Mouse (Mus musculus) liver, adult 2 months (tissue): ENCODE data around the gene Tbc1d30.

ENCODE experiments used
- CTCF ChIP-seq: fragments of 200-500 bp; IDR thresholded peaks from 2 replicates; pipeline ENCODE4 v1.5.1; 2011; ENCODE audit warnings: low read depth, low read length, control low read depth
- POLR2A ChIP-seq: fragments of 200-500 bp; IDR thresholded peaks from 2 replicates; pipeline ENCODE4 v1.6.1; 2011; ENCODE audit warnings: low read length, control low read depth; ENCODE audit not compliant: insufficient read depth; ENCODE audit errors: extremely low read depth

DNA sequence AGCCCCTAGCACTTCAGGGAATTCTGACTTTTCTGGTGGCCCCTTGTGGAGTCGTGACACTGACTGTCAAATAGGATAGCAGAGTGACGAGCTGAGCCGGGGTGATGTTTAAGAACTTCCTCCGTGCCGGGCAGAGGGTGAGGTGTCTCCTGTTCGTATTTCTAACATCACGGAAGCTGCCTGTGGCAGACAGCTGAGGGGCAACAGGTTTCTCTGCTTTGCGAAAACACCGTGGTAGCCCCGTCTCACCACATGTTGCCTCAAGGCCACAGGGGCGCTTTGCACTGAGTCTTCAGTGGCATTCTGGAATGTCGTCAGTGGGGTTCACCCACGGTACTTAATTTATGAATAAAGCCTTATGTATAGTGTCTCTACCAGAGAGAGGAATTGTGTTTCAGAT lies 16.2 kb upstream of the Tbc1d30 start:
- TF ChIP-seq CTCF (no peak), POLR2A (no peak)
